Mouse (Mus musculus): ENCODE measurements around the gene Grasp. TPM values are rescaled to one million over a fixed set of nuclear protein-coding genes. Genes with fewer than 3 reads are reported as not detected.
A peak's percentile ranks its signal among the peaks of the same experiment; 100 is the strongest.

Gene Grasp
- polyA plus RNA-seq, 1 experiment from 2014 or later = 4.5 TPM

- no peak overlapping the region for H3K27ac ChIP-seq (ENCODE audit: low read depth, low read length)
- peaks cover 17% of the 10 kb centered on the region for H3K4me1 ChIP-seq (ENCODE audit: control insufficient read depth, insufficient read depth, low read length)
- H3K4me2 ChIP-seq = no peak overlapping the region
- peaks cover 24% of the 10 kb centered on the region for H3K36me3 ChIP-seq (ENCODE audit: control insufficient read depth, insufficient read depth, low read length)
- no peaks in the 10 kb centered on the region for H3K9me3 ChIP-seq (ENCODE audit: control insufficient read depth, low read length)
- no peak for ATAC-seq (ENCODE audit: low FRiP score)
- H3K9ac ChIP-seq (ENCODE audit: low read length) = 0 out of 2 replicates have a peak overlapping the region, but pooled peaks have one; percentile 1
- no peak for DNase-seq (ENCODE audit: low spot score, missing footprints)
- WGBS = 47% methylated on average over 7 of the region's 7 CpGs
- H3K27me3 ChIP-seq (ENCODE audit: control insufficient read depth, insufficient read depth, low read length) = no peaks in the 10 kb centered on the region
- no peak overlapping the region for H3K4me3 ChIP-seq (ENCODE audit: low read depth, low read length)
Measured at GRCm38 (mm10) chr15:101192260-101192640, 31.7 kb upstream of the Grasp start.

DNA sequence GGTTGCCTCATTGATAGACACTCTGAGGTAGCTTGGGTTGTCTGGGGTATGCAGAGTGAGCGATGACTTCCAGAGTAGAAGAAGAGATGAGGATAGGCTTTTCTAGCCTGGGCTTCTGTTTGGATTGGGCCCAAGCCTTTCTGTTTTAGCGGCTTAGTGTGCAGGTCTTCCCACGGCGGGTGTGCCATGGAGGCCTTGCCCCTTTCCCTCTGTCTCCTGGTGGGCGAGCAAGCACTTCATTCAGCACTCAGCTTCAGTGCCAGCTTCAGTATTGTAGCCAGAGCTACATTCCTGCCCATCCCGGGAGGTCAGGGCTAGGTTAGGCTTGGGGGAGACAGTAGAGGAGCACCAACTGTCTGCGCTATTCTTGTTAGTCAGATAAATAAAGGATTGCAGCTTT is 31.3 kb upstream of the Grasp start:
- Histone ChIP-seq H3K27ac (ENCODE audit: low read depth, low read length) (no peak overlapping the region), H3K27me3 (ENCODE audit: control insufficient read depth, insufficient read depth, low read length) (no peaks in the 10 kb centered on the region), H3K4me1 (ENCODE audit: control insufficient read depth, insufficient read depth, low read length) (peaks cover 17% of the 10 kb centered on the region), H3K9ac (ENCODE audit: low read length) (no peak overlapping the region), H3K4me2 (no peak overlapping the region), H3K9me3 (ENCODE audit: control insufficient read depth, low read length) (no peaks in the 10 kb centered on the region), H3K36me3 (ENCODE audit: control insufficient read depth, insufficient read depth, low read length) (peaks cover 24% of the 10 kb centered on the region), H3K4me3 (ENCODE audit: low read depth, low read length) (no peak overlapping the region)
- DNase-seq (ENCODE audit: low spot score, missing footprints) = peak; percentile 81
- ATAC-seq (ENCODE audit: low FRiP score) = no peak
- 94% methylated on average over 7 of the region's 7 CpGs for WGBS

DNA sequence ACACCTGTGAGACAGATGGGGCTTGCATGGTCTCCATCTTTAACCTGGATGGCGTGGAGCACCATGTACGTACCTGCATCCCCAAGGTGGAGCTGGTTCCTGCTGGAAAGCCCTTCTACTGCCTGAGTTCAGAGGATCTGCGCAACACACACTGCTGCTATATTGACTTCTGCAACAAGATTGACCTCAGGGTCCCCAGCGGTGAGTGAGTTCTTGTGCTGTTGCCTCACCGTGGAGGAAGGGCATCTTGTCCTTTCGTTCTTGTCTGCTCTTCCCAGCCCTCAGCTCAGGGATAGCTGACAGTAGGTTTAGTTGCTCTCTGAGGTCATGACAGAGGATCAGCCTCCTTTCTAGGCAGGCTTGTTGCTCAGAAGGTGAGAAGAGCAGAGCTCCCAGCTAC is 30.0 kb upstream of the Grasp start:
- Histone ChIP-seq H3K27ac (ENCODE audit: low read depth, low read length) (no peak overlapping the region), H3K27me3 (ENCODE audit: control insufficient read depth, insufficient read depth, low read length) (no peaks in the 10 kb centered on the region), H3K9me3 (ENCODE audit: control insufficient read depth, low read length) (no peaks in the 10 kb centered on the region), H3K36me3 (ENCODE audit: control insufficient read depth, insufficient read depth, low read length) (peaks cover 26% of the 10 kb centered on the region), H3K4me3 (ENCODE audit: low read depth, low read length) (no peak overlapping the region), H3K4me2 (no peak overlapping the region), H3K9ac (ENCODE audit: low read length) (no peak overlapping the region), H3K4me1 (ENCODE audit: control insufficient read depth, insufficient read depth, low read length) (peaks cover 17% of the 10 kb centered on the region)
- WGBS = 95% methylated on average over 6 of the region's 6 CpGs
- ATAC-seq (ENCODE audit: low FRiP score) (no peak), DNase-seq (ENCODE audit: low spot score, missing footprints) (no peak)

DNA sequence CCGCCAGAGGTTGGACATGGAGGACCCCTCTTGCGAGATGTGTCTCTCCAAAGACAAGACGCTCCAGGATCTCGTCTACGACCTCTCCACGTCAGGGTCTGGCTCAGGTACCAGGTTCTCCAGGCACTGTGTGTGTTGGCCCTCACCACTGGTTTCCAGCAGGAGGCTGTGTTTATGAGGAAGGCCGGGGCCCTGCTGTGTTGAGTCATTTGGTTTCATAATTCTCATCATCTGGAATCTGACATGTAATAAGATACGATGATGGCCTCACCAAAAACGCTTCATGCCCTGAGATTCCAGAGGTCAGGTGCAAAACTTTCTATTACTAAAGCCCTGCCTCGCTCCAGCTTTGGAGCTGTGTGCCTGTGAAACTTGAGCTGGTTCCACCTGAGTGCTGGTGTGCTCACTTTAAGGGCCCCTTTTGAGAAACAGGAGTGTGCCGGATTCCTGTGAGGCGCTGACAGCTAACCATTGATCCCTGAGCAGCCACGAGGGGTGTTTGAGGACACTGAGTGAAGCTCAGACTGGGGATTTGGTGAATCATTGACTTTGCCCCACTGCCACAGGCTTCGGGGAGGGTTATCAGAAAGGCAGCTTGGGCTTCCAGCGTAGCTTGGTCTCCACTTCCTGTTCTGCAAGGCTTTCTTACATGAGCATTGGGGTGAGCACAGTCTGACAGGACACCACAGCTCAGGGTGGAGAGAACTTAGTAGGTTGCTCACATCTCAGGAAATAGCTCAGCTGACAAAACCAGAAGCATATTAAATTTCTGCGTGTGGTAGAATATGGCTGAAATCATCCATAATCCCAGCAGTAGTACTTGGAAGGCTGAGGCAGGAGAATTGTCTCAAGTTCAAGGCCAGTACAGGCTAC is 28.8 kb upstream of the Grasp start:
- DNase-seq (ENCODE audit: low spot score, missing footprints) (peak; percentile 79), ATAC-seq (ENCODE audit: low FRiP score) (no peak)
- H3K9me3 ChIP-seq (ENCODE audit: control insufficient read depth, low read length) = no peaks in the 10 kb centered on the region
- 96% methylated on average over 16 of the region's 16 CpGs for WGBS
- H3K36me3 ChIP-seq (ENCODE audit: control insufficient read depth, insufficient read depth, low read length) = peaks cover 32% of the 10 kb centered on the region
- peaks cover 17% of the 10 kb centered on the region for H3K4me1 ChIP-seq (ENCODE audit: control insufficient read depth, insufficient read depth, low read length)
- no peak overlapping the region for H3K9ac ChIP-seq (ENCODE audit: low read length)
- no peak overlapping the region for H3K4me3 ChIP-seq (ENCODE audit: low read depth, low read length)
- H3K27me3 ChIP-seq (ENCODE audit: control insufficient read depth, insufficient read depth, low read length) = no peaks in the 10 kb centered on the region
- no peak overlapping the region for H3K27ac ChIP-seq (ENCODE audit: low read depth, low read length)
- H3K4me2 ChIP-seq = no peak overlapping the region

- Histone ChIP-seq H3K9me3 (ENCODE audit: control insufficient read depth, low read length) (no peaks in the 10 kb centered on the region), H3K4me1 (ENCODE audit: control insufficient read depth, insufficient read depth, low read length) (peaks cover 15% of the 10 kb centered on the region), H3K27ac (ENCODE audit: low read depth, low read length) (no peak overlapping the region), H3K9ac (ENCODE audit: low read length) (no peak overlapping the region), H3K27me3 (ENCODE audit: control insufficient read depth, insufficient read depth, low read length) (no peaks in the 10 kb centered on the region), H3K4me2 (no peak overlapping the region), H3K4me3 (ENCODE audit: low read depth, low read length) (no peak overlapping the region), H3K36me3 (ENCODE audit: control insufficient read depth, insufficient read depth, low read length) (peaks cover 41% of the 10 kb centered on the region)
- DNase-seq (ENCODE audit: low spot score, missing footprints) (peak; percentile 91), ATAC-seq (ENCODE audit: low FRiP score) (no peak)
- 90% methylated on average over 8 of the region's 8 CpGs for WGBS
Measured at GRCm38 (mm10) chr15:101196079-101196795, 27.8 kb upstream of the Grasp start.

DNA sequence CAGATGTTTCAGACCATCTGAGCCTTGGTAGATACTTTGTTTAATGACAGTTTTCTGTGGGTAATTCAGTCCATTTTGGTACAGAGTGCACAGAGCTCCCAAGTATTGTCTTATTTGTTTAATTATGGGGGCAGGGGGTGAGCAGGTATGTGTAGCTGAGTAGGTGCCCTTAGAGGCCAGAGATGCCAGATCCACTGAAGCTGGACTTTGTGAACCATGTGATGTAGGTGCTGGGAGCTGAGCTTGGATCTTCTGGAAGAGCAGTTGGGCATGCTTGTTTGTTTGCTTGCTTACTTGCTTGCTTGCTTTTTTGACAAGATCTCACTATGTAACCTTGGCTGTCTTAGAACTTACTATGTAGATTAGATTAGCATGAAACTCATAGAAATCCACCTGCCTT is 27.0 kb upstream of the Grasp start:
- ATAC-seq (ENCODE audit: low FRiP score) (no peak), DNase-seq (ENCODE audit: low spot score, missing footprints) (peak; percentile 86)
- Histone ChIP-seq H3K4me2 (no peak overlapping the region), H3K27ac (ENCODE audit: low read depth, low read length) (no peak overlapping the region), H3K27me3 (ENCODE audit: control insufficient read depth, insufficient read depth, low read length) (no peaks in the 10 kb centered on the region), H3K9ac (ENCODE audit: low read length) (no peak overlapping the region), H3K4me1 (ENCODE audit: control insufficient read depth, insufficient read depth, low read length) (peaks cover 8% of the 10 kb centered on the region), H3K4me3 (ENCODE audit: low read depth, low read length) (no peak overlapping the region), H3K9me3 (ENCODE audit: control insufficient read depth, low read length) (no peaks in the 10 kb centered on the region), H3K36me3 (ENCODE audit: control insufficient read depth, insufficient read depth, low read length) (peaks cover 46% of the 10 kb centered on the region)

- peaks cover under 1% of the 10 kb centered on the region for H3K4me1 ChIP-seq (ENCODE audit: control insufficient read depth, insufficient read depth, low read length)
- no peaks in the 10 kb centered on the region for H3K27me3 ChIP-seq (ENCODE audit: control insufficient read depth, insufficient read depth, low read length)
- peak; percentile 58; the same call in 1 of the 2 replicates for ATAC-seq (ENCODE audit: low FRiP score)
- no peaks in the 10 kb centered on the region for H3K9me3 ChIP-seq (ENCODE audit: control insufficient read depth, low read length)
- WGBS = 90% methylated on average over 15 of the region's 15 CpGs
- no peak overlapping the region for H3K9ac ChIP-seq (ENCODE audit: low read length)
- H3K4me3 ChIP-seq (ENCODE audit: low read depth, low read length) = no peak overlapping the region
- peak; percentile 84 for DNase-seq (ENCODE audit: low spot score, missing footprints)
- H3K27ac ChIP-seq (ENCODE audit: low read depth, low read length) = no peak overlapping the region
- H3K36me3 ChIP-seq (ENCODE audit: control insufficient read depth, insufficient read depth, low read length) = peaks cover 47% of the 10 kb centered on the region
- H3K4me2 ChIP-seq = no peak overlapping the region
Measured at GRCm38 (mm10) chr15:101197497-101198179, 26.4 kb upstream of the Grasp start.

DNA sequence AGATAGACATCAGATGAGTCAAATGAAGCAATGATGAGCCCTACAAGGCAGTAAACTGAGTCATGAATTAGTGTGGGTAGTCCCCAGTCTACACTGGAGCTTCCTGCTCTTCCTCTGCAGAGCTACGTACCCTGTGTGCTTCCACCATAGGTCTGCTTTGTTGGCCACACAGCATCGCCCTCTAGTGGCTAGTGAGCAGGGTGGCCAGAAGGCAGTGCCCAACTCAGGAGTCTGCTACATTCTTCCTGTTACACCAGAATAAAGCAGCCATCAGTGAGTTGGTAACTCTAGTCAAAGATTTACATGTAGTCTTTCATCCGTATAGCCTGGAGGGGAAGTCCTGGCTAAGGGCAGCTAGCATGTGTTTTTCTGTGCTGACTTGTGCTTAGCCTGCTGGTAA is 25.8 kb upstream of the Grasp start:
- Histone ChIP-seq H3K36me3 (ENCODE audit: control insufficient read depth, insufficient read depth, low read length) (peaks cover 49% of the 10 kb centered on the region), H3K27ac (ENCODE audit: low read depth, low read length) (no peak overlapping the region), H3K27me3 (ENCODE audit: control insufficient read depth, insufficient read depth, low read length) (no peaks in the 10 kb centered on the region), H3K4me3 (ENCODE audit: low read depth, low read length) (no peak overlapping the region), H3K9me3 (ENCODE audit: control insufficient read depth, low read length) (no peaks in the 10 kb centered on the region), H3K4me2 (no peak overlapping the region), H3K4me1 (ENCODE audit: control insufficient read depth, insufficient read depth, low read length) (no peaks in the 10 kb centered on the region), H3K9ac (ENCODE audit: low read length) (no peak overlapping the region)
- WGBS = 28% methylated on average over 3 of the region's 3 CpGs
- DNase-seq (ENCODE audit: low spot score, missing footprints) (peak; percentile 91), ATAC-seq (ENCODE audit: low FRiP score) (peak; percentile 68)

- Histone ChIP-seq H3K27ac (ENCODE audit: low read depth, low read length) (no peak overlapping the region), H3K9me3 (ENCODE audit: control insufficient read depth, low read length) (no peaks in the 10 kb centered on the region), H3K9ac (ENCODE audit: low read length) (no peak overlapping the region), H3K4me3 (ENCODE audit: low read depth, low read length) (no peak overlapping the region), H3K27me3 (ENCODE audit: control insufficient read depth, insufficient read depth, low read length) (no peaks in the 10 kb centered on the region), H3K4me2 (no peak overlapping the region), H3K36me3 (ENCODE audit: control insufficient read depth, insufficient read depth, low read length) (peaks cover 48% of the 10 kb centered on the region), H3K4me1 (ENCODE audit: control insufficient read depth, insufficient read depth, low read length) (no peaks in the 10 kb centered on the region)
- peak; percentile 81 for DNase-seq (ENCODE audit: low spot score, missing footprints)
- no peak for ATAC-seq (ENCODE audit: low FRiP score)
- WGBS = 88% methylated on average over 14 of the region's 14 CpGs
Measured at GRCm38 (mm10) chr15:101198850-101199249, 25.1 kb upstream of the Grasp start.

Measured in midbrain, embryonic 11.5 days (tissue).